Mouse (Mus musculus) mammary gland, adult 2 months (tissue): ENCODE data around the gene Fshr. TPM values are rescaled to one million over a fixed set of nuclear protein-coding genes. Genes with fewer than 3 reads are reported as not detected.

Experiments used
- polyA plus RNA-seq: library from polyadenylated mRNA; depleted of rRNA; stranded (reverse); fragments of >200 nt; gene quantifications from 2 replicates; pipeline ENCODE4 v1.2.3, GENCODE M21; 2012; ENCODE audit warnings: low replicate concordance; rRNA removed

The Fshr gene
- not detected in 2 replicates for polyA plus RNA-seq

GRCm38 (mm10) chr17:89200575-89200974, at the start of gene Fshr:
Gene Fshr, minus strand, starts transcription at chr17:89200675.

